Mouse (Mus musculus) urinary bladder, postnatal 25 days (tissue): ENCODE data around the gene Lyl1.
"Not testable (repeated sequence)": the region's sequence is repeated elsewhere in the genome, so short reads cannot be mapped to it uniquely, and the experiment has no call there.

Source experiments
- DNase-seq: peaks from one replicate; pipeline ENCODE4 v3.0.0; 2022; ENCODE audit warnings: low spot score

Lyl1 gene

GRCm38 (mm10) chr8:84668731-84669485 lies 32.3 kb upstream of the Lyl1 start:
- DNase-seq = no peak

DNA sequence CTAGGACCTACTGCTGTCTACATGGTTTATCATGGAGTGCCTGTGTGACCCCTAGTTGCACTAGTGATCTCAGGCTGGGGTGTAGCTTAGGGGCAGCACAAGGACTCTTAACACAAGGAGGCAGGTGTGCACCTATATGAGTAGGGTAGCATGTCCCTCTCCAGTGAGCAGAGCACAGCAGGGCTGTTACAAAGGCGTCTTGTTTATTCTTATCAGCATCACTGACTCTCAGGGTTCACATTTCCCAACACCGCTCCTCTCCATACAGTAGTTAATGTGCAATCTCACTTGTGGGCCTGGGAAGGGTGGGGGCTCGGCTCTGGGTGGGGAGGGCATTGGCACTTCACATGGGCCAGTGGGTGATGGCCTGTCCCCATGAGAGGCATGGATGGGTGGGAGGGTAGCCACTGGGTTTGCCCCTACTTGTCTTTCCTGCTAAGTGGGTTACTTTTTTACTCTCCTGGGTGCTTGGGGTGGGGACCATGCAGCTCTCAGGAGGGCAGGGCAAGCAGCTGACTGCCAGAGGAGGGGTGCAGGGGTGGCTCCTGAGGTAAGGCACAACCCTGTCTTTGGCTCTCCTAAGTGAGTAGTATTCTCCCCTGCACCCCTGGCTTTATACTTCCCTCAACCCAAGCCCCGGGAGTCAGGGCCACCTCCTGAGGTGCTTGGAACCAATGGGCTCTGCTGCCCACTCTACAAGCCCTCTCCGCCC lies 30.8 kb upstream of the Lyl1 start:
- not testable (repeated sequence) for DNase-seq

DNA sequence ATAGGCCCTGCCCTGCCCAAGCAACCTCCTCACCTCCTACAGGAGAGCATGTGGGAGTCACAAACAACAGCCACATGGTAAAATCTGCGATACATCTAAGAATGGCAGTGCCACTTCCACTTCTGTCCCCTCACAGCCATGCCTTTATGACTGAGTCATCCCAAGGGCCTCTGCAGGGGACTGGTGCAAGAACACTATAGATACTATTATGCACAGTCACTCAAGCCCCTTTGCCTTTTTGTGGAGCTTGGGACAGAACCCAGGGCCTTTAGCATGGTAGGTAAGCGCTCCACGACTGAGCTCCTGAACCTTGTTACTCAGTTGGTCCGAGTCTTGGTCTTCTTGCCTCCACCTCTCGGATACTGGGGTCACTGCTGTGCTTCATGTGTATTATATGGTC lies 24.0 kb upstream of the Lyl1 start:
- no peak for DNase-seq

GRCm38 (mm10) chr8:84681476-84681875 lies 19.8 kb upstream of the Lyl1 start:
- no peak for DNase-seq

- no peak for DNase-seq
These were observed 19.0 kb upstream of the Lyl1 start for GRCm38 (mm10) chr8:84682257-84682656.

GRCm38 (mm10) chr8:84684537-84684936 lies 16.7 kb upstream of the Lyl1 start:
- no peak for DNase-seq

DNA sequence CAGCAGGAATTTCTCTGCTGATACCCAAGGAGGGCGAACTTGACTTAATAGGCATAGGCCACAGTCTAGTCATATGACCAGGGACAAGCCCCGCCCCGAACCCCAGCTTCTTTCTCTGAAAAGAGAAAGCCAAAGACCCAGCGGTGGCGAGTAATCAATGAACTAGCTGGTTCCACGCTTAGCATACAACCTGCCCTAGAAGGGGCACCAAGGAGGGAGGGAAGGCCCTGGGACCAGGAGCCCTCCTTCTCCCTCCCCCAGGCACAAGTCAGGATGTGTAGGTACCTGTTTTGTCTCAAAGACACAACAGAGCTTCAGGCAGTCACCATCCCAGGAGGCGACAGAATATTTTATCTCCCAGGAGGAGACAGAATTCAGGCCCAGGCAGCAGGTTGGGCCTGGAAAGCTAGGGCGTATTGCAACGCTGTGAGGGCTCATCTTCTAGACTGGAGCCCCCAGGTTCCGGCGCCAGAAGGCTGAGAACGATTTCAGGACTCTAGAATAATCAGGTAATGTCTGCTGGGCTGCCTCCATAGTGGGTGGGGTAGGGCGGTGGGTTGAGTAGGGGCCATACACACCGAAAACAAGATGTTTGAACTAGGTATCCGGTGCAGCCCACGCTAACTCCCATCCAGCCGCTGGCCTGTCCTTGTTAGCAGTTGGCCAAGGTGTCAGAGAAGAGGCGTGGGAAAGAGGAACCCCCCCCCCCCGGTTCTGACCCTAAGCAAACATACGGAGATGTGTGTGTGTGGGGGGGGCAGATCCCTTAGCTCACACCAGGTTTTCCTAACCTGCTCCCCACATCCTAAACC lies 14.9 kb upstream of the Lyl1 start, which contains the start of gene Trmt1:
TSS of gene Trmt1 (plus strand) at position 117 of the 812 bp plus-strand sequence.
- no peak for DNase-seq

DNA sequence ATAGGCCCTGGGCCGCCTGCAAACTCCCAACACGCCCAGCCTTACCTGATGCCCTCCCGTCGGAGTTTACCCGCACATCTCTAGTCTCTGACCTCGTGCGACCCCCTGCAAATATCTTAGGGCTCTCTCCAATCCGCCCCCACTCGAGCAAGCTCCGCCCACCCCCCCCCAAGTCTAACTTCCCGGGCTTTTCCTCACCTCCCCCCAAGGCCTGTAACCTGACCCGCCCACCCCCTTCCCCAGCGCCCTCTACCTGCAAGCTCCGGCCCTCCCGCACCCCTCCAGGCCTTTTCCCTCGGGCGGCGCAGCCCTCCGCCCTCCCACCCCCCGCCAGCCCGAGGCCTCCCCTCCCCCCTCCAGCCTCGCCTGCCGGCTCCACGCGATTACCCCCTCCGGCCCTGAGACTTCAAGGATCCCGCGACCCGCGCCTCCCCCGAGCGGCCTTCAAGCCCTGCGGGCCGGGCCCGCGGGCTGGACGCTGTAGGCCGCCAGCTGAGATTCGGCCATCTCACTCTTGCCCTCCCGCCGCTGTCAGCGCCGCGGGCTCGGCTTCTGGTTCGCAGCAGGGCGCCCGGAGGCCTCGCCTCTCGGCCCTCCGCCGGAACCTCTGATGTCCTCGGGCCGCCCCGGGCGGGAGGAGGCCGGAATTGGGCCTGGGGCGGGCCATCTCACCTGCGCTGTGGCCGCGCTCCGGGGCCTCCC lies 14.1 kb upstream of the Lyl1 start:
- DNase-seq = no peak

DNA sequence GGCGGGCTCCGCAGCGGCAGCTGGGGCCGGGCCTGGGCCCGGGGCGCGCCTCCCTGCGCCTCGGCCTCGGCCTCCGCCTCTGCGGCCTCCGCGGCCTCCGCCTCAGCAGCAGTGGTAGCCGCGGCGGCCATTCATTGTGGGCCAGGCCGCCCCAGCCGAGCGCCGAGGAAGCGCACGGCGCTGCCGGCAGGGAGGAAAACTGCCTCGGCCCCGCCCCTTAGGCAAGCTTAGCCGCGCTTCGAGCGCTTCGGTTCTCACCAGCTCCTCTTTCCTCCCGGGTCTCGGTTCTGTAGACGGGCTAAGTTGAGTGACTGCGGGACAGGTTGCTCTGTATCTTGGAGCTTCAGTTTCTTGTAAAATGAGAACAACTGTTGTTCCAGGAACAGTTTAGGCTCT lies 13.6 kb upstream of the Lyl1 start, which contains the start of gene Nacc1:
TSS of gene Nacc1 (minus strand) at position 158 of the 396 bp plus-strand sequence.
- DNase-seq = peak; percentile 83

DNA sequence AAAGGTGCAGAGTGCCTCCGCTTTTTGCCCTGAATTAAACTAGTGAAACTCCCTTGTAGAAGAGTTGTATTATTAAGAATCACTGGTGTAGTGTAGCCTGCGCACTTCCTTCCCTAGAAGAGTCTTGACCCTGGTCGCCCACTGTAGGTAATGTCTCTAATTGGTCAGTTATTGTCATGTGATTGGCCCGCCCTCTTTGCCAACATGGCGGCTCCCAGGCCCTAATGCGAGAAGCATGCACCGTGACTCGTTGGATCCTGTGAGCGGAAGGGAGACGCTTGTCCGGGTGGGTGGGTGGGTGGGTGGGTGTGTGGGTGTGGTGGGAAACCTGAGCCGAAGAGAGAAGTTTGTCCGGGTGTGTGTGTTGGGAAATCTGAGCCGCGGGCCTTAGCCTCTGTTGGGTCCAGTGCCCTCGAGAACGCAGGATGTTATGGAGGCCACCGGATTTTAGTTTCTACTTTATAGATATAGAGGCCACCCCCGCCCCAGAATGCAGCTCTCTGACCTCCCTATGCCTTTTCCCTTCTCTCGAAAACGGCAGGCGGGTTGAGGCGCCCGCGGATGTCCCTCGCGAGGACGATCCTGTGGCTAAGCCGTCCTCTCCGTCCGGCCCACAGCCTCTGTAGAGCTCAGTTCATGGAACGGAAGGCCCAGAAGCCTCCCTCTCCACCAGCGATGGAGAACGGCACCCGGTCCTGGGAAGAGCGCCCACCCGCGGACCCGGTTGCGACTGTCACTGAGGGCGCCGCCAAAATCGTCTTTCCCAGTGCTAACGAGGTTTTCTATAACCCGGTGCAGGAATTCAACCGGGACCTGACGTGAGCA lies 12.0 kb upstream of the Lyl1 start:
- peak; percentile 85 for DNase-seq

DNA sequence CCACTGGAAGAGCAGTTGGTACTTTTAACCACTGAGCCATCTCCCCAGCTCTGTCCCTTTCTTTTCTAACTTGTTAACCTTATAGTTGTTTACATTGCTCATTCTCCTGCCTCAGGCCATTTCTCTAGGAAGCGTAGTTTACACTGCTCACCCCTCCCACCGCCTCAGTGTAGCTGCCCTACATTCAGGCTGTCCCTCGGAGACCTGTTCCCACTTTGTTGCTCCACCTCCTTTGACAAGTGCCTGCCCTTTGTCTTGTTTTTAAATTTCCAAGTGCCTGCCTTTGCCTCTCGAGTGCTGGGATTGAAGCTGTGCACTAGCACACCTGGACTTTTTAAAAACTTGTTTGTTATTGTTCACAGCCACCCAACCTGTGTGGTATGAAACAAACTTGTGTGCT lies 7.9 kb upstream of the Lyl1 start:
- no peak for DNase-seq

GRCm38 (mm10) chr8:84695140-84695539 lies 6.1 kb upstream of the Lyl1 start:
- DNase-seq = no peak

GRCm38 (mm10) chr8:84697166-84698130 lies 3.8 kb upstream of the Lyl1 start:
- no peak for DNase-seq

DNA sequence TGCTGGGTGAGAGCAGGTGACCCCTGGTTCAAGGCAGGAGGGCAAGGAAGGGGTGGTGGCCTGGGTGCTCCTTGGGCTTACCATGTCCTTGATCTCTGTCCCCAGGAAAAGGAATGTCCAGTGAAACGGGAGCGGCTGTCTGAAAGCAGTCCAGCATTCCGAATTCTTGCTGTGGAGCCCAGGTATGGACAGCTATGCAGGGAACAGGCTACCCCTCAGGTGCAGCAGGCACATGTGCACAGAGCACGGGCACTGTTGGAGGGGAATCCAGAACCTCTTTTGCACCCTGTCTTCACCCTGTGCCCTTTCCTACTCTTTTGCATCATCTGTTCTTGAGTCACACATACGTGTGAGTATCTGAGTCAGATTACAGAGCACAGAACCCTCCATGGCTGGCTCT lies 3.0 kb upstream of the Lyl1 start:
- DNase-seq = no peak

DNA sequence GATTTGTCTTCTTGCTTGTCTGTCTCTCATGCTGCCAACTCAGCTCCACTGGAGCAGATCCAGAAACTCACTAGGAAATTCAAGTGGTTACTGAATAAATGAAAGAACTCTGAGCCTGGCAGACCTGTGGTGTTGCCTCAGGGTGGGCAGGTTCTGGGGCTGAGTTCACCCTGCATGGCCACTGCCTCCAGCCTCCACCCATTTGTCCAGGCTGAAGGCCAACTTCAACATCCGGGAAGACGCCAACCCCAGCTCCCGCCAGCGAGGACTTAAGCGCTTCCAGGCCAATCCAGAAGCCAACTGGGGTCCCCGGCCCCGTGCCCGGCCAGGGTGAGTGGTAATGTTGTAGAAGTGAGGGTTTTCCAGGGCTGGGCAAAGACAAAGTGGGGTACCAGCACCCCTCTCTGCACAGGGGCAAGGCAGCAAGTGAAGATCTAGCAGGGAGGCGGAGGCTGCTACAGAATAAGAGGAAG lies 2.3 kb upstream of the Lyl1 start:
- no peak for DNase-seq

GRCm38 (mm10) chr8:84699861-84700322 lies 1.4 kb upstream of the Lyl1 start:
- DNase-seq = no peak

DNA sequence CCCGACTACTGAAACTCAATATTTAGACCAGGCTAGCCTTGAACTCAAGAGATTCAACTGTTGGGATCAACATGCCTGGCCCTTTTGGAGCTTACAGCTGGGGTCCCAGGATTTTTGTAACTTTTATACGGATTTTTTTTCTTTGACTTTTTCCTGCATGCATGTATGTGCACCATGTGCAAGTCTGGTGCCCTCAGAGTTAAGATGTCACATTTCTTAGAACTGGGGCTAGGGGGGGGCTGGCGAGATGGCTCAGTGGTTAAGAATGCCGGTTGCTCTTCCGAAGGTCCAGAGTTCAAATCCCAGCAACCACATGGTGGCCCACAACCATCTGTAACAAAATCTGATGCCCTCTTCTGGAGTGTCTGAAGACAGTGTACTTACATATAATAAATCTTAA lies 731 bp upstream of the Lyl1 start:
- no peak for DNase-seq

DNA sequence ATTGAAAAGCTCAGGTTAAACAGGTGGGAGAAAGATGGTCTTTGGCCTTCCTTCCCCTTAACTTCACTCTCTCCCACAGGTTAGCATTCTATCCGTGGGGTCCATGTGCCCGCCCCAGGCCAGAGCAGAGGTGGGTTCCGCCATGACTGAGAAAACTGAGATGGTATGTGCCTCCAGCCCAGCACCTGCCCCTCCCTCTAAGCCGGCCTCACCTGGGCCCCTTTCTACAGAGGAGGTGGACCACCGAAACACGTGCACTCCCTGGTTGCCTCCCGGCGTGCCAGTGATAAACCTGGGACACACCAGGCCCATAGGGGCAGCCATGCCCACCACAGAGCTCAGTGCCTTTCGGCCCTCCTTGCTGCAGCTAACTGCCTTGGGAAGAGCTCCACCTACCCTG lies 1.3 kb downstream of the Lyl1 start:
- DNase-seq = no peak

DNA sequence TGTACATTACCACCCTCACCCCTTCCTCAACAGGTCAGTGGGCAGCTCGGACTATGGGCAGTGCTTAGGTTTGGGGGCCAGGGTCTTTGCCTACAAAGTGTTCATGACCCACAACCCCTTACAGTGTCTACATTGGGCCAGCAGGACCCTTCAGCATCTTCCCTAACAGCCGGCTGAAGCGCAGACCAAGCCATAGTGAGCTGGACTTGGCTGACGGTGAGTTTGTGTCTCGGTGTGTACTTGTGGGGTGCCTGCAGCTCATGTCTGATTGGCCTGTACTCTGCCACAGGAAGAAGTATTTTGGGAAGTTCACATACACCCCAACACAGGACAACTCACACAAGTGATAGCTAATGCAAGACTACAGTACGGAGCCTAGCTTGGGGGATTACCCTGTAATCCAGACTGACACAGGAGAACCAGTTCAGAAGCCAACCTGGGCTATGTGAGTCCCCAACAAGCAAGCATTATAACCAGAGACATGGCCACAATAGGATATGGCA lies 1.8 kb downstream of the Lyl1 start:
- no peak for DNase-seq
